Mouse (Mus musculus) monocyte, adult 5-6 weeks (primary cell): Measurements from ENCODE around the gene Gk2. TPM values are rescaled to one million over a fixed set of nuclear protein-coding genes. Genes with fewer than 3 reads are reported as not detected.

Experiments used
- total RNA-seq: library from RNA; stranded (forward); fragments of 200-1000, 200-491, 200-594 nt; gene quantifications from 3 replicates; pipeline ENCODE4 v1.2.3, GENCODE M21; 2017

The Gk2 gene
- total RNA-seq, 1 experiment from 2014 or later: not detected

Other genes with a start within 250 kb of the Gk2 start
- gene Naa11, start 64.6 kb downstream of the Gk2 start, total RNA-seq: not detected in 3 replicates